Mouse (Mus musculus) lung, embryonic 14.5 days (tissue): ENCODE data around the gene Micu1. TPM values are rescaled to one million over a fixed set of nuclear protein-coding genes. Genes with fewer than 3 reads are reported as not detected.
A peak's percentile ranks its signal among the peaks of the same experiment; 100 is the strongest.

Source experiments
- ATAC-seq: fragments of 200-750 bp; cut with Nextera tagmentation; 2 replicates; pipeline ENCODE4 v1.8.0; 2017; ENCODE audit warnings: mild to moderate bottlenecking, moderate TSS enrichment, moderate library complexity; ENCODE audit not compliant: insufficient read depth
- DNase-seq: peaks from one replicate; pipeline ENCODE4 v3.0.0-alpha.2; 2015
- H3K27ac ChIP-seq: fragments of 300-500 bp; sonication (generic); 2 replicates; pipeline ENCODE4 v1.5.1; 2014; ENCODE audit warnings: low read depth, mild to moderate bottlenecking, moderate library complexity
- H3K27me3 ChIP-seq: fragments of 300-500 bp; sonication (generic); 2 replicates; pipeline ENCODE4 v1.6.1; 2014; ENCODE audit warnings: low read length, control low read depth; ENCODE audit not compliant: insufficient read depth
- H3K36me3 ChIP-seq: fragments of 300-500 bp; sonication (generic); 2 replicates; pipeline ENCODE4 v1.6.1; 2014; ENCODE audit warnings: control low read depth; ENCODE audit not compliant: insufficient read depth
- H3K4me1 ChIP-seq: fragments of 300-500 bp; sonication (generic); 2 replicates; pipeline ENCODE4 v1.6.1; 2014; ENCODE audit warnings: antibody characterized with exemption, control low read depth; ENCODE audit not compliant: insufficient read depth
- H3K4me2 ChIP-seq: fragments of 300-500 bp; sonication (generic); 2 replicates; pipeline ENCODE4 v1.6.1; 2014; ENCODE audit warnings: mild to moderate bottlenecking
- H3K4me3 ChIP-seq: fragments of 300-500 bp; sonication (generic); 2 replicates; pipeline ENCODE4 v1.5.1; 2014; ENCODE audit warnings: low read depth, low read length
- H3K9ac ChIP-seq: fragments of 300-500 bp; sonication (generic); 2 replicates; pipeline ENCODE4 v1.6.1; 2014
- H3K9me3 ChIP-seq: fragments of 300-500 bp; sonication (generic); 2 replicates; pipeline ENCODE4 v1.6.1; 2016; ENCODE audit warnings: low read depth, low read length, control low read depth
- CTCF ChIP-seq: IDR thresholded peaks from 2 replicates; pipeline ENCODE4 v1.5.1; 2016; ENCODE audit warnings: antibody characterized with exemption, low read depth
- WGBS: fragments of 180-500 bp; shearing (Covaris S2); extraction: QIAGEN DNeasy Blood & Tissue Kit; methylation state at CpG from one replicate; pipeline ENCODE4 v1.1.7; 2014; 5-methylcytosine and 5-hydroxymethylcytosine counted together
- polyA plus RNA-seq: library from polyadenylated mRNA; unstranded; fragments of >200 nt; fragmentation: Nextera tagmentation; extraction: Ambion mirVana; gene quantifications from 2 replicates; pipeline ENCODE4 v1.2.1, GENCODE M21; 2014

Micu1 gene
- polyA plus RNA-seq, 1 experiment from 2014 or later: 83.9 TPM

- no peak for TF ChIP-seq CTCF
- DNase-seq (no peak), ATAC-seq (no peak)
- Histone ChIP-seq H3K9me3 (no peaks in the 10 kb centered on the region), H3K36me3 (no peaks in the 10 kb centered on the region), H3K4me1 (0 out of 2 replicates have a peak, but pooled peaks cover 6% of the 10 kb centered on the region), H3K27ac (no peak overlapping the region), H3K9ac (no peak overlapping the region), H3K4me2 (no peak overlapping the region), H3K27me3 (no peaks in the 10 kb centered on the region), H3K4me3 (no peak overlapping the region)
- 68% methylated on average over 4 of the region's 4 CpGs for WGBS
Measured at GRCm38 (mm10) chr10:59721555-59721954, 19.3 kb downstream of the Micu1 start.

GRCm38 (mm10) chr10:59724634-59725033 lies 22.4 kb downstream of the Micu1 start:
- H3K4me2 ChIP-seq: no peak overlapping the region
- ATAC-seq (no peak), DNase-seq (no peak)
- no peaks in the 10 kb centered on the region for H3K27me3 ChIP-seq
- no peak overlapping the region for H3K4me3 ChIP-seq
- 0 out of 2 replicates have a peak, but pooled peaks cover 6% of the 10 kb centered on the region for H3K4me1 ChIP-seq
- TF ChIP-seq CTCF: no peak
- H3K27ac ChIP-seq: no peak overlapping the region
- H3K36me3 ChIP-seq: 0 out of 2 replicates have a peak, but pooled peaks cover 1% of the 10 kb centered on the region
- no peaks in the 10 kb centered on the region for H3K9me3 ChIP-seq
- H3K9ac ChIP-seq: no peak overlapping the region

GRCm38 (mm10) chr10:59727251-59727650 lies 25.0 kb downstream of the Micu1 start:
- 0 out of 2 replicates have a peak, but pooled peaks cover 6% of the 10 kb centered on the region for H3K4me1 ChIP-seq
- no peaks in the 10 kb centered on the region for H3K27me3 ChIP-seq
- WGBS: 61% methylated on average over 6 of the region's 6 CpGs
- H3K9ac ChIP-seq: no peak overlapping the region
- H3K9me3 ChIP-seq: no peaks in the 10 kb centered on the region
- H3K4me2 ChIP-seq: no peak overlapping the region
- H3K36me3 ChIP-seq: 0 out of 2 replicates have a peak, but pooled peaks cover 5% of the 10 kb centered on the region
- H3K4me3 ChIP-seq: no peak overlapping the region
- no peak for ATAC-seq
- TF ChIP-seq CTCF: no peak
- peak; percentile 31 for DNase-seq
- H3K27ac ChIP-seq: no peak overlapping the region

- H3K36me3 ChIP-seq: peaks cover 16% of the 10 kb centered on the region
- no peak overlapping the region for H3K4me2 ChIP-seq
- WGBS: 89% methylated on average over 9 of the region's 9 CpGs
- ATAC-seq (no peak), DNase-seq (no peak)
- H3K4me3 ChIP-seq: no peak overlapping the region
- no peaks in the 10 kb centered on the region for H3K9me3 ChIP-seq
- TF ChIP-seq CTCF: no peak
- no peak overlapping the region for H3K27ac ChIP-seq
- no peak overlapping the region for H3K9ac ChIP-seq
- 0 out of 2 replicates have a peak, but pooled peaks cover 6% of the 10 kb centered on the region for H3K4me1 ChIP-seq
- H3K27me3 ChIP-seq: no peaks in the 10 kb centered on the region
Measured at GRCm38 (mm10) chr10:59729261-59729660, 27.0 kb downstream of the Micu1 start.

- no peak for DNase-seq
- Histone ChIP-seq H3K9ac (no peak overlapping the region), H3K36me3 (peaks cover 21% of the 10 kb centered on the region), H3K27me3 (no peaks in the 10 kb centered on the region), H3K4me3 (no peak overlapping the region), H3K9me3 (no peaks in the 10 kb centered on the region), H3K4me1 (0 out of 2 replicates have a peak, but pooled peaks cover 3% of the 10 kb centered on the region), H3K27ac (no peak overlapping the region), H3K4me2 (no peak overlapping the region)
- TF ChIP-seq CTCF: no peak
- WGBS: 81% methylated on average over 4 of the region's 4 CpGs
- ATAC-seq: no peak
Measured at GRCm38 (mm10) chr10:59729842-59730241, 27.6 kb downstream of the Micu1 start.

GRCm38 (mm10) chr10:59736027-59736598 lies 33.8 kb downstream of the Micu1 start:
- no peak for TF ChIP-seq CTCF
- H3K4me3 ChIP-seq: no peak overlapping the region
- H3K27ac ChIP-seq: no peak overlapping the region
- 74% methylated on average over 11 of the region's 11 CpGs for WGBS
- DNase-seq: no peak
- no peaks in the 10 kb centered on the region for H3K4me1 ChIP-seq
- H3K9me3 ChIP-seq: no peaks in the 10 kb centered on the region
- peaks cover 31% of the 10 kb centered on the region for H3K36me3 ChIP-seq
- H3K9ac ChIP-seq: no peak overlapping the region
- no peaks in the 10 kb centered on the region for H3K27me3 ChIP-seq
- no peak for ATAC-seq
- no peak overlapping the region for H3K4me2 ChIP-seq

- H3K27ac ChIP-seq: no peak overlapping the region
- ATAC-seq: peak; percentile 80; the same call in 1 of the 2 replicates
Measured at GRCm38 (mm10) chr10:59741448-59741847, 39.2 kb downstream of the Micu1 start.

More at GRCm38 (mm10) chr10:59741448-59741847, 39.2 kb downstream of the Micu1 start:
- Histone ChIP-seq H3K36me3 (peaks cover 41% of the 10 kb centered on the region; the same call in 1 of the 2 replicates), H3K4me3 (no peak overlapping the region), H3K9me3 (no peaks in the 10 kb centered on the region), H3K4me2 (no peak overlapping the region), H3K4me1 (no peaks in the 10 kb centered on the region), H3K9ac (no peak overlapping the region), H3K27me3 (no peaks in the 10 kb centered on the region)
- WGBS: 15% methylated on average over 4 of the region's 4 CpGs
- no peak for TF ChIP-seq CTCF
- peak; percentile 64 for DNase-seq
